Mouse (Mus musculus) heart, embryonic 13.5 days (tissue): ENCODE measurements around the gene Slc48a1. TPM values are rescaled to one million over a fixed set of nuclear protein-coding genes. Genes with fewer than 3 reads are reported as not detected.
A peak's percentile ranks its signal among the peaks of the same experiment; 100 is the strongest.

ENCODE experiments used
- ATAC-seq: fragments of 200-750 bp; cut with Nextera tagmentation; 2 replicates; pipeline ENCODE4 v1.8.0; 2017; ENCODE audit warnings: moderate TSS enrichment; ENCODE audit not compliant: insufficient number of reproducible peaks, low FRiP score, low TSS enrichment; ENCODE audit errors: extremely low read depth
- H3K27ac ChIP-seq: fragments of 300-500 bp; sonication (generic); replicated peaks from 2 replicates; pipeline ENCODE4 v1.5.1; 2015; ENCODE audit warnings: moderate library complexity, mild to moderate bottlenecking, inconsistent platforms
- H3K27me3 ChIP-seq: fragments of 300-500 bp; sonication (generic); replicated peaks from 2 replicates; pipeline ENCODE4 v1.6.1; 2015; ENCODE audit warnings: mild to moderate bottlenecking, inconsistent platforms
- H3K36me3 ChIP-seq: fragments of 300-500 bp; sonication (generic); 2 replicates; pipeline ENCODE4 v1.6.1; 2015; ENCODE audit warnings: mild to moderate bottlenecking, inconsistent platforms
- H3K4me1 ChIP-seq: fragments of 300-500 bp; sonication (generic); 2 replicates; pipeline ENCODE4 v1.6.1; 2015; ENCODE audit warnings: inconsistent platforms
- H3K4me2 ChIP-seq: fragments of 300-500 bp; sonication (generic); 2 replicates; pipeline ENCODE4 v1.6.1; 2015; ENCODE audit warnings: inconsistent platforms, mild to moderate bottlenecking, moderate library complexity
- H3K4me3 ChIP-seq: fragments of 300-500 bp; sonication (generic); 2 replicates; pipeline ENCODE4 v1.5.1; 2015; ENCODE audit warnings: moderate library complexity, mild to moderate bottlenecking, inconsistent platforms
- H3K9ac ChIP-seq: fragments of 300-500 bp; sonication (generic); 2 replicates; pipeline ENCODE4 v1.6.1; 2015; ENCODE audit warnings: inconsistent platforms, mild to moderate bottlenecking, moderate library complexity
- H3K9me3 ChIP-seq: fragments of 300-500 bp; sonication (generic); 2 replicates; pipeline ENCODE4 v1.6.1; 2016; ENCODE audit warnings: inconsistent platforms
- WGBS: fragments of 180-500 bp; shearing (Covaris S2); methylation state at CpG from one replicate; pipeline ENCODE4 v1.1.7; 2015; ENCODE audit warnings: mixed read lengths; 5-methylcytosine and 5-hydroxymethylcytosine counted together
- polyA plus RNA-seq: library from polyadenylated mRNA; unstranded; fragments of >200 nt; fragmentation: Nextera tagmentation; extraction: Ambion mirVana; gene quantifications from 2 replicates; pipeline ENCODE4 v1.2.1, GENCODE M21; 2015

Gene Slc48a1
- polyA plus RNA-seq, 1 experiment from 2014 or later = 70.2 TPM

DNA sequence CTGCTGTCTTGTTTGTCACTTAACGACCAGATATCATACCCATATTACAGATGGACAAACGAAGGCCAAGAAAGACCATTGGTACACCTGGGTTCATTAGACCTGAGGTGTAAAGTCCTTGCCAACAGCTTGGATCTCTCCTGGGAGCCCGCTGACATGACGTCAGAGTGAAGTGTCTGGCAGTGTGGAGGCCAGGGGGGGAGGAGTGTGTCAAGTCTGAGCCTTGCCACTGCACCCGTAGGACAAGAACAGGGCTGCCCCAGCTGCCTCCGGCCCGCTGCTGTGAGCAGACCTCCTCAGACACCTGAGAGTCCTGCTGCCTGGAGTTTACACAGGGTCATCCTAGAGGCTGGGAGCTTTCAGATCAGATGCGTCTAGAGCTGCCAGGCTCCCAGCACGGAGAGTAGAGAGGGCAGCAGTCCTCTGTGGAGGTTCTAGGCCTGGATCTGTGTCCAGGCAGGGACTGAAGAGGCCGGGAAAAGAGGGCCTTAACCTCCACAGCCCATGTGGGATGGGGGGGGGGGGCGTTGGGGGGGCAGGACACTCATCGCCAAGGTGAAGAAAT, 34.3 kb upstream of the Slc48a1 start:
- Histone ChIP-seq H3K9ac (0 out of 2 replicates have a peak overlapping the region, but pooled peaks have one; percentile 50), H3K9me3 (no peaks in the 10 kb centered on the region), H3K36me3 (peaks cover 40% of the 10 kb centered on the region), H3K27ac (peak overlapping the region; percentile 48; the same call in 1 of the 2 replicates), H3K4me3 (no peak overlapping the region), H3K4me1 (peaks cover 69% of the 10 kb centered on the region), H3K4me2 (no peak overlapping the region), H3K27me3 (no peaks in the 10 kb centered on the region)
- 0 out of 2 replicates have a peak, but pooled peaks have one; percentile 8 for ATAC-seq
- WGBS = 43% methylated on average over 12 of the region's 12 CpGs

GRCm38 (mm10) chr15:97744930-97745329, 33.4 kb upstream of the Slc48a1 start:
- H3K9ac ChIP-seq = peak overlapping the region; percentile 4; the same call in 1 of the 2 replicates
- H3K4me2 ChIP-seq = no peak overlapping the region
- peaks cover 78% of the 10 kb centered on the region for H3K4me1 ChIP-seq
- peaks cover 45% of the 10 kb centered on the region for H3K36me3 ChIP-seq
- no peak for ATAC-seq
- H3K9me3 ChIP-seq = no peaks in the 10 kb centered on the region
- 61% methylated on average over 10 of the region's 10 CpGs for WGBS
- no peaks in the 10 kb centered on the region for H3K27me3 ChIP-seq
- H3K27ac ChIP-seq = 0 out of 2 replicates have a peak overlapping the region, but pooled peaks have one; percentile 29
- H3K4me3 ChIP-seq = no peak overlapping the region

DNA sequence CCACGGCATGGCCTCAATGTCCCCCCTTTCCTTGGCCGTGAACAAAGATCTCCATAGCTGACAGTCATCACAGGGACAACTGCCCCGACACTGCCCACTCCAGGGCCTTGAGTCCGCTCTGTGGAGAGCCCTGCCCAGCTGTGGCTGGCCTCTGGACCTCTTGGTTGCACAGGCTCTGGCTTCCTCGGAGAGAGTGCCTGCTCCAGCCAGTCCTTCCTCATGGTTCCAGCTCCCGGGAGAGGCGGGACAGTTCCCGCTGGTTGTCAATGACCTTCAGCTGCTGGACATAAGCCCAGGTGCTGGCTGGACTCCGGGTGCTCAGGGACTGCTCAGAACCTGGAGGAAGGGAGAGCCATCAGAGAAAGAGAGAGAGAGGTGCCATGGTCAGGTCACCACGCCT, 33.0 kb upstream of the Slc48a1 start:
- H3K4me1 ChIP-seq = peaks cover 82% of the 10 kb centered on the region
- H3K4me2 ChIP-seq = no peak overlapping the region
- H3K9me3 ChIP-seq = no peaks in the 10 kb centered on the region
- peak overlapping the region; percentile 4 for H3K9ac ChIP-seq
- ATAC-seq = no peak
- peaks cover 45% of the 10 kb centered on the region for H3K36me3 ChIP-seq
- H3K4me3 ChIP-seq = no peak overlapping the region
- H3K27me3 ChIP-seq = no peaks in the 10 kb centered on the region
- WGBS = 43% methylated on average over 10 of the region's 10 CpGs
- H3K27ac ChIP-seq = 0 out of 2 replicates have a peak overlapping the region, but pooled peaks have one; percentile 29

DNA sequence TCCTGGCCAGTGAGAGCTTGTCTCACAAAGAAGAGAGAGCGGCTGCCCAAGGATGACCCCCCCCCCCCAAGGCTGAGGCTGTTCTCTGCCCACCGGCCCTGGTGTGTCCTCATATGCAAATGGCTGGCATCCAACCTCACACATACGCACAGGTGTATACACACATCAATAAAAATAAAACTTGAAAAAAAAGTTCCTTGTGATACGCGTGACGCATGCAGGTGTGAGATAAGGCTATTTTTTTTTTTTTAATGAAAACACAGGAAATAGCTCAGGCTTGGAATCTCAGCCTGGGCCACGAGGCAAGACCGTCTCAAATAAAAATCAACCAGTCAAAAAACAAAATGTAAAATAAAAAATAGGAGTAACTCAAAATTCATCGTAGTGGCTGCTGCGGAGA, 32.0 kb upstream of the Slc48a1 start:
- no peak for ATAC-seq
- Histone ChIP-seq H3K27ac (no peak overlapping the region), H3K4me2 (no peak overlapping the region), H3K9me3 (no peaks in the 10 kb centered on the region), H3K27me3 (no peaks in the 10 kb centered on the region), H3K9ac (no peak overlapping the region), H3K36me3 (peaks cover 45% of the 10 kb centered on the region), H3K4me3 (no peak overlapping the region), H3K4me1 (peaks cover 89% of the 10 kb centered on the region)
- WGBS = 81% methylated on average over 10 of the region's 10 CpGs

- Histone ChIP-seq H3K9ac (no peak overlapping the region), H3K27ac (no peak overlapping the region), H3K4me3 (no peak overlapping the region), H3K4me1 (peaks cover 89% of the 10 kb centered on the region), H3K4me2 (no peak overlapping the region), H3K36me3 (peaks cover 48% of the 10 kb centered on the region), H3K9me3 (no peaks in the 10 kb centered on the region), H3K27me3 (no peaks in the 10 kb centered on the region)
- 81% methylated on average over 24 of the region's 24 CpGs for WGBS
- no peak for ATAC-seq
These were observed 31.6 kb upstream of the Slc48a1 start for GRCm38 (mm10) chr15:97746748-97747147.

DNA sequence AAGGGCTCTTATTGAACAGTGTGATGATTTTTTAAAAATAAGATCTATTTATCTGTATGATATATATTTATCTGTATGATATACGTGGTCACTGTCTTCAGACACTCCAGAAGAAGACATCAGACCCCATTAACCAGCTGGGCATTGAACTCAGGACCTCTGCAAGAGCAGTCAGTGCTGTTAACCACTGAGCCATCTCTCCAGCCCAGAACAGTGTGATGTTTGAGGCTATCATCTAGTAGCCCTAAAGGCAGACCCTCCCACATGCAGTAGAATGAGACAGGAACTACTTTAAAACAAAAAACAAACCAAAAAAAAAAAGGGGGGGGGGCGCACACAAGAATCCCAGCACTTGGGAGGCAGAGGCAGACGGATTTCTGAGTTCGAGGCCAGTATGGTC, 30.8 kb upstream of the Slc48a1 start:
- ATAC-seq = no peak
- Histone ChIP-seq H3K36me3 (peaks cover 55% of the 10 kb centered on the region), H3K9me3 (no peaks in the 10 kb centered on the region), H3K4me2 (no peak overlapping the region), H3K4me1 (peaks cover 83% of the 10 kb centered on the region), H3K4me3 (no peak overlapping the region), H3K9ac (no peak overlapping the region), H3K27ac (no peak overlapping the region), H3K27me3 (no peaks in the 10 kb centered on the region)
- 81% methylated on average over 4 of the region's 4 CpGs for WGBS

DNA sequence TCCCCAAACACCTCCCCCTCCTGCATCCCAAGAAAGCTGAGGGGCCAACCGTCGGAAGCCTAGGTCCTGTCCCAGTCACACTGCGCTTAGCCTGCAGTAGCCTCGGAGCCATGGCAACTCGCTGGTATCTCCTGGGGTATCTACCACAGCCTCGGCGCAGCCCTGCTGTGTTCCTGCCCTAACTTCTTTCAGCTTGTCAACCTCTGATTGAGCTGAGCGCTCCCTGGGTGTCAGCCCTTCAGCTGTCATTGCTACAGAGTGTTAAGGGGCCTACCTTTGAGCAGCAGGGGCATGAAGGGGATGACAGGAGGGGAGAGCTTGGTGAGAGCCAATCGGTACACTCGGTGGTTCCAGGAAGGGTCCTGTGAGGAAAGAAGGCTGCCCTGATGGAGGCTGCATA, 30.0 kb upstream of the Slc48a1 start:
- peak overlapping the region; percentile 74 for H3K27ac ChIP-seq
- ATAC-seq = peak; percentile 30; the same call in 1 of the 2 replicates
- H3K4me2 ChIP-seq = peak overlapping the region; percentile 51
- no peaks in the 10 kb centered on the region for H3K27me3 ChIP-seq
- no peaks in the 10 kb centered on the region for H3K9me3 ChIP-seq
- H3K4me1 ChIP-seq = peaks cover 78% of the 10 kb centered on the region
- H3K4me3 ChIP-seq = 0 out of 2 replicates have a peak overlapping the region, but pooled peaks have one; percentile 0
- WGBS = 29% methylated on average over 10 of the region's 10 CpGs
- peaks cover 61% of the 10 kb centered on the region for H3K36me3 ChIP-seq
- H3K9ac ChIP-seq = peak overlapping the region; percentile 54; the same call in 1 of the 2 replicates

DNA sequence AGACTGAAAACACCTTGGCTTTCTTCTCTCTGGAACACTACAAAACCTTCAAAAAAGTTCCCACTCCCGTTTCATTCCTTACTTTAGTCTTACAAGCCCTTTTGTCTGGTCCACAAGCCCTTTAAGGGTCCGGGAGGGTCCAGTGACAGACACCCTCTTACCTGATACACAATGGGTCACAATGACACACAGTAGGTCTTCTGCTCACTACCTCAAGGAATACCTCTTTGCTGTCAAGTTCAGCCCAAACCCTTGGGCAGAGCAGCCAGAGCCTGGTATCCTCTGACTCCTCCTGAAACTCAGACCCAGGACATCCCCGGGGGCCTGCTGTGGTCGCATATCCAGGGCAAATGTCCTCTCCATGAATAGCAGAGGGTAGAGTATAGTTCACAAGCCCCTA, 29.4 kb upstream of the Slc48a1 start:
- H3K4me1 ChIP-seq = peaks cover 77% of the 10 kb centered on the region
- no peak overlapping the region for H3K4me3 ChIP-seq
- H3K4me2 ChIP-seq = no peak overlapping the region
- H3K27ac ChIP-seq = peak overlapping the region; percentile 74; the same call in 1 of the 2 replicates
- no peaks in the 10 kb centered on the region for H3K9me3 ChIP-seq
- H3K27me3 ChIP-seq = no peaks in the 10 kb centered on the region
- 0 out of 2 replicates have a peak overlapping the region, but pooled peaks have one; percentile 15 for H3K9ac ChIP-seq
- peaks cover 67% of the 10 kb centered on the region for H3K36me3 ChIP-seq
- no peak for ATAC-seq
- WGBS = 88% methylated on average over 4 of the region's 4 CpGs

GRCm38 (mm10) chr15:97749397-97749796, 28.9 kb upstream of the Slc48a1 start:
- 0 out of 2 replicates have a peak overlapping the region, but pooled peaks have one; percentile 15 for H3K9ac ChIP-seq
- H3K27me3 ChIP-seq = no peaks in the 10 kb centered on the region
- no peak overlapping the region for H3K4me2 ChIP-seq
- 87% methylated on average over 9 of the region's 9 CpGs for WGBS
- no peaks in the 10 kb centered on the region for H3K9me3 ChIP-seq
- H3K4me3 ChIP-seq = no peak overlapping the region
- ATAC-seq = no peak
- H3K4me1 ChIP-seq = peaks cover 77% of the 10 kb centered on the region
- H3K27ac ChIP-seq = no peak overlapping the region; the same call in 1 of the 2 replicates
- H3K36me3 ChIP-seq = peaks cover 63% of the 10 kb centered on the region

- H3K27ac ChIP-seq = peak overlapping the region; percentile 75
- peaks cover 79% of the 10 kb centered on the region for H3K4me1 ChIP-seq
- H3K4me2 ChIP-seq = peak overlapping the region; percentile 12
- no peaks in the 10 kb centered on the region for H3K9me3 ChIP-seq
- WGBS = 81% methylated on average over 13 of the region's 13 CpGs
- H3K4me3 ChIP-seq = no peak overlapping the region
- H3K9ac ChIP-seq = peak overlapping the region; percentile 25
- no peaks in the 10 kb centered on the region for H3K27me3 ChIP-seq
- peaks cover 62% of the 10 kb centered on the region for H3K36me3 ChIP-seq
- no peak for ATAC-seq
These were observed 28.5 kb upstream of the Slc48a1 start for GRCm38 (mm10) chr15:97749841-97750240.

GRCm38 (mm10) chr15:97750697-97751096, 27.6 kb upstream of the Slc48a1 start:
- H3K9ac ChIP-seq = peak overlapping the region; percentile 25
- no peaks in the 10 kb centered on the region for H3K27me3 ChIP-seq
- H3K4me2 ChIP-seq = peak overlapping the region; percentile 12
- peak overlapping the region; percentile 75 for H3K27ac ChIP-seq
- no peak overlapping the region for H3K4me3 ChIP-seq
- peak; percentile 48 for ATAC-seq
- no peaks in the 10 kb centered on the region for H3K9me3 ChIP-seq
- 10% methylated on average over 12 of the region's 12 CpGs for WGBS
- peaks cover 79% of the 10 kb centered on the region for H3K4me1 ChIP-seq
- H3K36me3 ChIP-seq = peaks cover 54% of the 10 kb centered on the region

GRCm38 (mm10) chr15:97751676-97752075, 26.6 kb upstream of the Slc48a1 start:
- no peaks in the 10 kb centered on the region for H3K27me3 ChIP-seq
- no peak overlapping the region; the same call in 1 of the 2 replicates for H3K27ac ChIP-seq
- H3K9me3 ChIP-seq = no peaks in the 10 kb centered on the region
- ATAC-seq = no peak
- H3K4me1 ChIP-seq = peaks cover 73% of the 10 kb centered on the region
- H3K36me3 ChIP-seq = peaks cover 54% of the 10 kb centered on the region
- WGBS = 39% methylated on average over 2 of the region's 2 CpGs
- no peak overlapping the region for H3K4me2 ChIP-seq
- H3K9ac ChIP-seq = no peak overlapping the region
- H3K4me3 ChIP-seq = no peak overlapping the region
